Mouse (Mus musculus): ENCODE measurements around the gene Gm28308.

DNA sequence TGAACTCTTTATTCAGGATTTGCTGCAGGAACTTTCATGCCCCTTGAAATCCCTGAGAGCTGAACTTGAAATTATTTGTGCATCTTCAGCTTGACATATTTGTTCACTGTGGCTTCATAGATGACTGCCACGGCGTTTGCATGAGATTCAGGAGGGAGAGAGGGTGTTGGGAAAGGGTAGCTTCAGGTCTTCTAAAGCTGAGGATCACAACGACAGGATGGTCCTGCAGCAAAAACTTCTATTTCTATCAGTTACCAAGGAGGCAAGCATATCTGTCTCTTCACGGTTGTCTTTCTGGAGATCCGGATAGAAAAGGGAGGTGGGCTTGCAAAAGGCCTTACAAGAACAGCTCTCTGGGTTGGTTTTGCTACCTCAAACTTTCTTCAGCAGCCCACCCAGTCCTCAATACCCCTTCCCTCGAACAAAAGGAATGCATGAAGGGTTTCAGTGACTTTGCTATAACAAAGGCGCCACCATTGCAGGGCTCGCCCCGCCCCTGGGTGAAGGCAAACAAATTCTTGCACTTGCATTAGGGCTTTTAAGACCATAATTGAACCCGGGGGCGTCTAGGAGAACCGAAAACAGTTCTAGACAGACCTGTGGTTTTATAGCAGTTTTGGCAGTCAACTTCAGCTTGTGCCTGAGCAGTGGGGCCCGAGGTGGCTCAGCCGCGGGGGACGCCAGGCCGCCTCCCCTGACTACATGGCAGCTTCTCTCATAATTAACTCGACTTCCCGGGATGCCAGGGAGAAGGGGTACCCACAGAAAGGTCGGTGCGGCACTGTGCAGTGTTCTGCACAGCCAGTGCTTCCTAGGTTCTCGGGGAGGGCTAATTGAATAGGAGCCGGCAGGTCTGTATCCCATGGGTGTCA, 34.9 kb upstream of the Gm28308 start:
- TF ChIP-seq CTCF (IDR thresholded peaks at IDR 0.05) (no peak), EP300 (IDR thresholded peaks at IDR 0.05) (no peak)

All from lung, postnatal 0 days (tissue).